In the genomic region with DNA sequence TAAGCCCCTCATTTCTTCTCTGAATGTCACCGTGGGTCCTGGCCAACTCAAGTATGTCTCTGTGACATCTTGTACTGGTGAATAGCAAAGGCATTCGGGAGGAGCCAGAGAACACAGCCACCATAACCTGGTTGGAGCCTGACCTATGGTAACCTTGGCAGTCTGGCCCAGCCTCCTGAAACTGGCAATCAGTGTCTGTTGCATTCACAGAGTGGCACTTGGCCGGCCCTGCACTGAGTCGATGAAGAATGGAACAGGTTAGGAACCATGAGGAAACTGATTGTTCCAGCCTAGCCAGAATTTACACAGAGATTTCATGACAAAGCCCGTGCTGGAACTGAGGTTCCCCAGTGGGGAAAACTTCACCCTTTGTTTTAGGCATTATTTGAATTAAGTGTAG, we compare ENCODE assay signal across 21 mouse cellular contexts. TPM values are rescaled to one million over a fixed set of nuclear protein-coding genes. Genes with fewer than 3 reads are reported as not detected.
DNase-seq lines count a peak whose midpoint lies in the region; ATAC-seq and TF ChIP-seq lines count a peak whose summit lies in the region.
"Had no signal": no experiment of that assay in that cellular context is flagged by ENCODE, and none has a peak within 500 bp of the region (broad histone marks: within the 10 kb centered on the region; RNA-seq: fewer than 3 reads in every experiment).

No protein-coding gene starts in this region.

- no peaks in the 10 kb centered on the region for H3K79me2 ChIP-seq in liver, adult 2 months (ENCODE audit: control insufficient read depth, insufficient read depth, low read length)

- intact Hi-C loops in heart, postnatal 25 days (cut with DNase I): no loop called here

- DNase-seq in heart, adult 18-20 months: peak; percentile 46 to 62
- DNase-seq in heart, postnatal 25 days (ENCODE audit: low spot score): no peak
- DNase-seq in liver, adult 2 months (ENCODE audit: extremely low read depth, low read depth, low spot score): peak; percentile 85
- DNase-seq in liver: no peak
- no peak for DNase-seq in heart, postnatal 0 days (ENCODE audit: low spot score)
- DNase-seq in right cerebral cortex, postnatal 36 days (ENCODE audit: low spot score in 2 of 2): no peak
- DNase-seq: adrenal gland, postnatal 10 days; cerebellum, adult 11-12 months; cerebellum, adult 9-10 months; embryo, embryonic 11 days; gastrocnemius, postnatal 14 days; kidney, adult 2 months had no signal

- no peak overlapping the region for H3K4me2 ChIP-seq in heart, postnatal 0 days (ENCODE audit: low read depth, low read length)
- H3K4me2 ChIP-seq in stomach, embryonic 16.5 days (ENCODE audit: low read depth, low read length): no peak overlapping the region
- H3K4me2 ChIP-seq: embryonic facial prominence, embryonic 15.5 days; hindbrain, embryonic 15.5 days; kidney, embryonic 15.5 days had no signal

- H3K4me1 ChIP-seq in liver, adult 2 months (ENCODE audit: control insufficient read depth, insufficient read depth, low read length): no peaks in the 10 kb centered on the region; the same call in none of the 2 replicates
- peaks cover 17% of the 10 kb centered on the region for H3K4me1 ChIP-seq in heart, postnatal 0 days (ENCODE audit: control insufficient read depth, insufficient read depth)
- peaks cover 5% of the 10 kb centered on the region; the same call in 1 of the 2 replicates for H3K4me1 ChIP-seq in stomach, embryonic 16.5 days (ENCODE audit: control insufficient read depth, insufficient read depth, low read length)
- H3K4me1 ChIP-seq: hindbrain, embryonic 15.5 days had no signal

- TF ChIP-seq EP300 in heart, postnatal 0 days (IDR thresholded peaks at IDR 0.05; ENCODE audit: low read depth): no peak

- no peak overlapping the region for H3K9ac ChIP-seq in liver, adult 2 months (ENCODE audit: low read depth, low read length)
- H3K9ac ChIP-seq in heart, postnatal 0 days (replicated peaks; ENCODE audit: low read depth, low read length): no peak overlapping the region
- no peak overlapping the region for H3K9ac ChIP-seq in stomach, embryonic 16.5 days (ENCODE audit: low read length)
- H3K9ac ChIP-seq: embryonic facial prominence, embryonic 15.5 days; hindbrain, embryonic 15.5 days; kidney, embryonic 15.5 days had no signal

- 0 out of 2 replicates have a peak, but pooled peaks have one; percentile 45 for ATAC-seq in heart, postnatal 0 days (ENCODE audit: insufficient read depth, low read depth)
- no peak for ATAC-seq in stomach, embryonic 16.5 days (ENCODE audit: insufficient read depth, low FRiP score)
- ATAC-seq: forebrain, embryonic 14.5 days; intestine, embryonic 16.5 days had no signal

- no peaks in the 10 kb centered on the region for H3K27me3 ChIP-seq in liver, adult 2 months (ENCODE audit: control insufficient read depth, insufficient read depth, low read length)
- H3K27me3 ChIP-seq in heart, postnatal 0 days (ENCODE audit: control insufficient read depth, insufficient read depth, low read length): no peaks in the 10 kb centered on the region
- no peaks in the 10 kb centered on the region for H3K27me3 ChIP-seq in stomach, embryonic 16.5 days (ENCODE audit: control insufficient read depth, insufficient read depth, low read length)
- H3K27me3 ChIP-seq: embryonic facial prominence, embryonic 15.5 days; hindbrain, embryonic 15.5 days; kidney, embryonic 15.5 days had no signal

- no peak overlapping the region for H3K4me3 ChIP-seq in liver, adult 2 months (ENCODE audit: insufficient read depth, low read depth, low read length)
- H3K4me3 ChIP-seq in heart, postnatal 0 days (ENCODE audit: low read depth, low read length): no peak overlapping the region
- no peak overlapping the region for H3K4me3 ChIP-seq in stomach, embryonic 16.5 days (replicated peaks; ENCODE audit: low read length)
- H3K4me3 ChIP-seq: embryonic facial prominence, embryonic 15.5 days; erythroblast, embryonic 14.5 days; forebrain, embryonic 10.5 days; hindbrain, embryonic 15.5 days; kidney, embryonic 15.5 days had no signal

- H3K27ac ChIP-seq in liver, adult 2 months (replicated peaks; ENCODE audit: insufficient read depth, low read depth, low read length): no peak overlapping the region
- no peak overlapping the region for H3K27ac ChIP-seq in heart, postnatal 0 days (ENCODE audit: low read depth)
- 0 out of 2 replicates have a peak overlapping the region, but pooled peaks have one; percentile 39 for H3K27ac ChIP-seq in stomach, embryonic 16.5 days (ENCODE audit: low read length)
- H3K27ac ChIP-seq: embryonic facial prominence, embryonic 15.5 days; forebrain, embryonic 10.5 days; hindbrain, embryonic 15.5 days; kidney, embryonic 15.5 days had no signal

- TF ChIP-seq POLR2A in liver, adult 2 months (IDR thresholded peaks at IDR 0.05; ENCODE audit: extremely low read depth, insufficient read depth, low read length): no peak

- 44% methylated on average over 5 of the region's 5 CpGs for WGBS in liver, adult 2 months
- WGBS in heart, postnatal 0 days: 56% methylated on average over 5 of the region's 5 CpGs
- 52% methylated on average over 5 of the region's 5 CpGs for WGBS in stomach, embryonic 16.5 days

- H3K36me3 ChIP-seq in liver, adult 2 months (ENCODE audit: control insufficient read depth, insufficient read depth, low read length): no peaks in the 10 kb centered on the region
- H3K36me3 ChIP-seq in heart, postnatal 0 days (replicated peaks; ENCODE audit: control insufficient read depth, insufficient read depth, low read length): no peaks in the 10 kb centered on the region
- no peaks in the 10 kb centered on the region for H3K36me3 ChIP-seq in stomach, embryonic 16.5 days (ENCODE audit: control insufficient read depth, insufficient read depth, low read length)
- H3K36me3 ChIP-seq: embryonic facial prominence, embryonic 15.5 days; forebrain, embryonic 10.5 days; hindbrain, embryonic 15.5 days; kidney, embryonic 15.5 days had no signal

- no peaks in the 10 kb centered on the region for H3K9me3 ChIP-seq in heart, postnatal 0 days (replicated peaks; ENCODE audit: control insufficient read depth, low read length)
- no peaks in the 10 kb centered on the region for H3K9me3 ChIP-seq in stomach, embryonic 16.5 days (replicated peaks; ENCODE audit: control insufficient read depth, low read length)
- H3K9me3 ChIP-seq: embryonic facial prominence, embryonic 15.5 days; forebrain, embryonic 10.5 days; hindbrain, embryonic 15.5 days; kidney, embryonic 15.5 days had no signal

- no peak for TF ChIP-seq CTCF in liver, adult 2 months (IDR thresholded peaks at IDR 0.05; ENCODE audit: low read depth, low read length)
- TF ChIP-seq CTCF in heart, postnatal 0 days (IDR thresholded peaks at IDR 0.05; ENCODE audit: low read depth): no peak

RNA-seq across cellular contexts. Expression of gene Adamts17, which starts 38.8 kb away (rescaled TPM):
- total RNA-seq in heart, adult 18-20 months (2021): 1 to 10 TPM in 1 of 2 experiments, under 1 TPM in 1; 0.94 to 1.3 TPM
- total RNA-seq in heart, postnatal 25 days (2021): 1 to 10 TPM; 1.5 to 2.7 TPM
- 0.07 and 0.09 TPM in 2 replicates for total RNA-seq in liver, adult 2 months (2014; rRNA removed)
- 0.11 and 0.17 TPM in 2 replicates for polyA plus RNA-seq in liver, adult 2 months (2012; rRNA removed)
- 6.5 and 9.0 TPM in 2 replicates for total RNA-seq in heart, postnatal 0 days (2014; rRNA removed; ENCODE audit: low replicate concordance)
- 1.9 and 2.9 TPM in 2 replicates for polyA plus RNA-seq in heart, postnatal 0 days (2015; fragmentation: Nextera tagmentation; extraction: Ambion mirVana)
- polyA plus RNA-seq in stomach, embryonic 16.5 days (2015; fragmentation: Nextera tagmentation; extraction: Ambion mirVana): 5.3 and 5.9 TPM in 2 replicates
- total RNA-seq: granulocyte monocyte progenitor cell, adult 5-6 weeks had no signal
- polyA plus RNA-seq: erythroblast, embryonic 14.5 days had no signal

RNA-seq across cellular contexts. Expression of gene Cers3, which starts 57.5 kb away (rescaled TPM):
- total RNA-seq in heart, adult 18-20 months (2021): under 1 TPM in 1 of 2 experiments, not detected in 1; 0.15 TPM
- under 1 TPM; 0.11 to 0.13 TPM for total RNA-seq in heart, postnatal 25 days (2021)
- under 0.01 TPM in 1 of 2 replicates, not detected in the other for total RNA-seq in liver, adult 2 months (2014; rRNA removed)
- polyA plus RNA-seq in liver, adult 2 months (2012; rRNA removed): 0.10 TPM in 1 of 2 replicates, not detected in the other
- 1.3 and 9.5 TPM in 2 replicates for total RNA-seq in heart, postnatal 0 days (2014; rRNA removed; ENCODE audit: low replicate concordance)
- 0.19 and 0.22 TPM in 2 replicates for polyA plus RNA-seq in heart, postnatal 0 days (2015; fragmentation: Nextera tagmentation; extraction: Ambion mirVana)
- polyA plus RNA-seq in stomach, embryonic 16.5 days (2015; fragmentation: Nextera tagmentation; extraction: Ambion mirVana): 19.4 and 27.8 TPM in 2 replicates
- total RNA-seq: gastrocnemius, postnatal 14 days; granulocyte monocyte progenitor cell, adult 5-6 weeks had no signal
- polyA plus RNA-seq: erythroblast, embryonic 14.5 days had no signal

Comparison
In these comparisons a context has a peak if more than half of its experiments do, and no peak if none do; other contexts are left out.
1. DNase-seq: peak in heart, adult 18-20 months (2 of 2) and liver, adult 2 months (single experiment); none in heart, postnatal 25 days (single experiment), liver (single experiment), heart, postnatal 0 days (single experiment) and right cerebral cortex, postnatal 36 days (0 of 2).